In the genomic region with DNA sequence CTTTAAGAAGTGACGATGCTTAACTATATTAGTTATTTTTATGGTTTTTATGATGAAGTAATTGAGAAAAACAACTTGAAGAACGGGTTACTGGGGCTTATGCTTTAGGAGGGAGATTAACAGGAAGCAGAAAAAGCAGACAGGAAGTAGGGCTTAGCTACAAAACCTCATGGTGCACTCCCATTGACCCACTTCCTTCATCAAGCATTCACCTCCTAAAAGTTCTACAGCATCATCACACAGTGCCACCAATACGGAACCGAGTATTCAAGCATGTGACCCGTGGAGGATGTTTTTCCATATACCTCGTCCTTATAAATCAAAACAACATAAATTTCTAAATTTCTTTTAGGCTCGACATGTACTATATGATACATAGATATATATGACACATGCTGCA, we compare ENCODE assay signal across 13 mouse cellular contexts.
"Had no signal": no experiment of that assay in that cellular context is flagged by ENCODE, and none has a peak within 500 bp of the region (broad histone marks: within the 10 kb centered on the region; RNA-seq: fewer than 3 reads in every experiment).

No protein-coding gene starts in this region.

- H3K9me3 ChIP-seq: limb, embryonic 12.5 days; midbrain, embryonic 12.5 days; stomach, embryonic 15.5 days had no signal

- ATAC-seq: midbrain, embryonic 16.5 days had no signal

- H3K4me3 ChIP-seq: left cerebral cortex, adult 2 months; limb, embryonic 12.5 days; midbrain, embryonic 12.5 days; stomach, embryonic 15.5 days had no signal

- H3K27ac ChIP-seq: left cerebral cortex, adult 2 months; limb, embryonic 12.5 days; liver, embryonic 14.5 days; midbrain, embryonic 12.5 days; stomach, embryonic 15.5 days had no signal

- H3K9ac ChIP-seq: limb, embryonic 12.5 days; liver, embryonic 14.5 days; midbrain, embryonic 12.5 days; stomach, embryonic 15.5 days had no signal

- H3K36me3 ChIP-seq: limb, embryonic 12.5 days; midbrain, embryonic 12.5 days; stomach, embryonic 15.5 days had no signal

- H3K27me3 ChIP-seq: midbrain, embryonic 12.5 days; stomach, embryonic 15.5 days had no signal

- DNase-seq: kidney, adult 18-20 months; kidney, postnatal 10 days; lung, adult 18-20 months; right cerebral cortex, postnatal 4 days; spleen, adult 18-20 months; thymus, adult 2 months; thymus, postnatal 4 days had no signal

- H3K4me2 ChIP-seq: limb, embryonic 12.5 days; midbrain, embryonic 12.5 days; stomach, embryonic 15.5 days had no signal
